Comparison of ENCODE assay signal across 8 mouse cellular contexts in genomic region chr9:66835097-66835480, GRCm38 (mm10). TPM values are rescaled to one million over a fixed set of nuclear protein-coding genes. Genes with fewer than 3 reads are reported as not detected.
DNase-seq lines count a peak whose midpoint lies in the region; ATAC-seq and TF ChIP-seq lines count a peak whose summit lies in the region.

No protein-coding gene starts in this region.

- H3K4me3 ChIP-seq in cerebellum, adult 2 months (replicated peaks; ENCODE audit: insufficient read depth, low read depth, low read length), result peak overlapping the region; percentile 99
- peak overlapping the region; percentile 70 for H3K4me3 ChIP-seq in forebrain, embryonic 10.5 days
- H3K4me3 ChIP-seq in neural tube, embryonic 14.5 days (ENCODE audit: low read depth, low read length), result peak overlapping the region; percentile 51

- H3K9me3 ChIP-seq in forebrain, embryonic 10.5 days, result no peaks in the 10 kb centered on the region
- no peaks in the 10 kb centered on the region for H3K9me3 ChIP-seq in neural tube, embryonic 14.5 days (ENCODE audit: control insufficient read depth, low read length)

- H3K9ac ChIP-seq in neural tube, embryonic 14.5 days (replicated peaks; ENCODE audit: low read depth, low read length), result peak overlapping the region; percentile 47

- H3K27ac ChIP-seq in cerebellum, adult 2 months (ENCODE audit: insufficient read depth, low read length), result no peak overlapping the region
- H3K27ac ChIP-seq in forebrain, embryonic 10.5 days, result peak overlapping the region; percentile 60
- no peak overlapping the region for H3K27ac ChIP-seq in neural tube, embryonic 14.5 days (ENCODE audit: low read depth, low read length)

- under 1% methylated on average over 24 of the region's 24 CpGs for whole genome bisulfite sequencing in cerebellum, adult 2 months
- under 1% methylated on average over 24 of the region's 24 CpGs for WGBS in forebrain, embryonic 10.5 days
- WGBS in neural tube, embryonic 14.5 days, result 0% methylated on average over 24 of the region's 24 CpGs

- no peaks in the 10 kb centered on the region for H3K27me3 ChIP-seq in cerebellum, adult 2 months (ENCODE audit: control insufficient read depth, insufficient read depth, low read length)
- H3K27me3 ChIP-seq in forebrain, embryonic 10.5 days (ENCODE audit: poor library complexity, severe bottlenecking), result peaks cover 45% of the 10 kb centered on the region
- H3K27me3 ChIP-seq in neural tube, embryonic 14.5 days (ENCODE audit: control insufficient read depth, insufficient read depth, low read length), result no peaks in the 10 kb centered on the region

- no peak for DNase-seq in cerebellum, adult 2 months
- no peak for DNase-seq in cerebellum, adult 8-10 months
- DNase-seq in forebrain, embryonic 10.5 days (ENCODE audit: extremely low spot score, low spot score), result no peak
- DNase-seq in liver, result peak; percentile 66
- no peak for DNase-seq in yolk sac, embryonic 10.5 days (ENCODE audit: low spot score)
- no peak for DNase-seq in right cerebral cortex, adult 2 months (ENCODE audit: low spot score in 2 of 2)

- peak overlapping the region; percentile 89 for H3K4me2 ChIP-seq in neural tube, embryonic 14.5 days (ENCODE audit: low read depth, low read length)

- no peaks in the 10 kb centered on the region for H3K36me3 ChIP-seq in forebrain, embryonic 10.5 days (replicated peaks)
- H3K36me3 ChIP-seq in neural tube, embryonic 14.5 days (ENCODE audit: control insufficient read depth, insufficient read depth, low read length), result no peaks in the 10 kb centered on the region

- TF ChIP-seq POLR2A in cerebellum, adult 2 months (IDR thresholded peaks at IDR 0.05; ENCODE audit: borderline replicate concordance, insufficient read depth, low read length), result 0 out of 2 replicates have a peak, but pooled peaks have one; percentile 17

- peak; percentile 42 for ATAC-seq in CD4-positive, CD25-positive, alpha-beta regulatory T cell, adult 4 months
- ATAC-seq in neural tube, embryonic 14.5 days (ENCODE audit: low read depth), result peak; percentile 80

- no peak for TF ChIP-seq CTCF in cerebellum, adult 2 months (IDR thresholded peaks at IDR 0.05; ENCODE audit: borderline replicate concordance, insufficient read depth, low read depth, low read length)

- H3K4me1 ChIP-seq in cerebellum, adult 2 months (ENCODE audit: control insufficient read depth, insufficient read depth, low read length), result no peaks in the 10 kb centered on the region
- peaks cover 22% of the 10 kb centered on the region for H3K4me1 ChIP-seq in forebrain, embryonic 10.5 days
- H3K4me1 ChIP-seq in neural tube, embryonic 14.5 days (ENCODE audit: control insufficient read depth, insufficient read depth, low read length), result peaks cover 6% of the 10 kb centered on the region

RNA-seq across cellular contexts. Expression of gene Aph1c, which starts 0.6 kb away (rescaled TPM):
- polyA plus RNA-seq in cerebellum, adult 2 months (2012; rRNA removed), result 3.3 and 4.0 TPM in 2 replicates
- under 1 TPM; 0.38 to 0.44 TPM for polyA plus RNA-seq in CD4-positive, CD25-positive, alpha-beta regulatory T cell, adult 4 months (2017; shearing (Covaris generic))
- 1.00 and 1.5 TPM in 2 replicates for polyA plus RNA-seq in forebrain, embryonic 10.5 days (2016; fragmentation: Nextera tagmentation; extraction: Ambion mirVana)
- 2.3 and 4.0 TPM in 2 replicates for polyA plus RNA-seq in neural tube, embryonic 14.5 days (2014; fragmentation: Nextera tagmentation; extraction: Ambion mirVana)

RNA-seq across cellular contexts. Expression of gene Gm10647, which starts 38.2 kb away (rescaled TPM):
- 0.33 and 0.44 TPM in 2 replicates for polyA plus RNA-seq in cerebellum, adult 2 months (2012; rRNA removed)
- polyA plus RNA-seq in CD4-positive, CD25-positive, alpha-beta regulatory T cell, adult 4 months (2017; shearing (Covaris generic)), result under 1 TPM in 1 of 2 experiments, not detected in 1; 0.17 TPM
- polyA plus RNA-seq in forebrain, embryonic 10.5 days (2016; fragmentation: Nextera tagmentation; extraction: Ambion mirVana), result 0.36 and 0.46 TPM in 2 replicates
- 0.30 and 0.80 TPM in 2 replicates for polyA plus RNA-seq in neural tube, embryonic 14.5 days (2014; fragmentation: Nextera tagmentation; extraction: Ambion mirVana)

RNA-seq across cellular contexts. Expression of gene Aph1b, which starts 39.8 kb away (rescaled TPM):
- polyA plus RNA-seq in cerebellum, adult 2 months (2012; rRNA removed), result 16.0 and 17.7 TPM in 2 replicates
- polyA plus RNA-seq in CD4-positive, CD25-positive, alpha-beta regulatory T cell, adult 4 months (2017; shearing (Covaris generic)), result 1 to 10 TPM in 1 of 2 experiments, under 1 TPM in 1; 0.79 to 1.1 TPM
- polyA plus RNA-seq in forebrain, embryonic 10.5 days (2016; fragmentation: Nextera tagmentation; extraction: Ambion mirVana), result 10.1 and 11.9 TPM in 2 replicates
- 27.4 and 29.3 TPM in 2 replicates for polyA plus RNA-seq in neural tube, embryonic 14.5 days (2014; fragmentation: Nextera tagmentation; extraction: Ambion mirVana)
